Mouse (Mus musculus) small intestine, adult 2 months (tissue): ENCODE results near the gene Prr19.

ENCODE experiments used
- CTCF ChIP-seq: fragments of 200-500 bp; IDR thresholded peaks from 2 replicates; pipeline ENCODE4 v1.5.1; 2012; ENCODE audit warnings: low read depth, mild to moderate bottlenecking, control low read depth, inconsistent platforms, low read length, moderate library complexity, mixed read lengths; ENCODE audit not compliant: insufficient replicate concordance, insufficient read length; ENCODE audit errors: extremely low read depth
- POLR2A ChIP-seq: fragments of 200-500 bp; IDR thresholded peaks from 2 replicates; pipeline ENCODE4 v1.6.1; 2012; ENCODE audit warnings: low read depth, mild to moderate bottlenecking, control low read depth, inconsistent platforms, low read length, moderate library complexity

DNA sequence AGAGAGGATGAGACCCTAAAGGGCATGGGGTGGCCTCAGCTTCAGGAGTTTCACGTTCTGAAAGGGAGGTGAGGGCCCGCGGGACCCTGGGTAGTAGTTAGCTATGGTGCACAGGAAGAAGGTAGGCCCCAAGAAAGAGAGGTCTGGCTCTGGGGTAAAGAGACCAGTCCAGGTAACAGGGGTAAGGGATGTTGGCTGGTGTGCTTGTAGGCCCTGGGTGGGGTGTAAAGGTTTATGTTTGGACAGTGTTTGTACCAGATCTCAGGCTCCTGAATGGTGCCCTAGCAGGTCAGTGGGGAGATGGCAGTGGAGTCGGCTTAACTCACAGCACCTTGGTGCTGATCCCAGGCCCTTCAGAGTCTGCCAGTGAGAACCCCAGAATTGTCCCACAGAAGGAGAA lies 32.2 kb upstream of the Prr19 start:
- TF ChIP-seq POLR2A (no peak), CTCF (no peak)
